Mouse (Mus musculus): Measurements from ENCODE around the gene Cntrob. TPM values are rescaled to one million over a fixed set of nuclear protein-coding genes. Genes with fewer than 3 reads are reported as not detected.

The Cntrob gene
- polyA plus RNA-seq, 1 experiment, result 9.2 TPM

- Histone ChIP-seq H3K4me3 (ENCODE audit: extremely low read depth, insufficient read depth, insufficient read length) (no peak overlapping the region), H3K27me3 (ENCODE audit: control insufficient read depth, insufficient read depth, low read length) (no peaks in the 10 kb centered on the region), H3K4me1 (ENCODE audit: control insufficient read depth, insufficient read depth, insufficient read length) (no peaks in the 10 kb centered on the region), H3K27ac (ENCODE audit: insufficient read depth, low read length) (no peak overlapping the region), H3K36me3 (ENCODE audit: control insufficient read depth, insufficient read depth, low read length) (no peaks in the 10 kb centered on the region)
- 43% methylated on average over 9 of the region's 9 CpGs for WGBS
- DNase-seq (ENCODE audit: low read depth in 1 of 2, low spot score in 2 of 2), result no peak
- TF ChIP-seq CTCF (IDR thresholded peaks at IDR 0.05; ENCODE audit: extremely low read depth, insufficient read depth, insufficient read length, insufficient replicate concordance), result no peak
These were observed 70.4 kb downstream of the Cntrob start for GRCm38 (mm10) chr11:69253131-69253530.

GRCm38 (mm10) chr11:69251953-69252352 lies 71.6 kb downstream of the Cntrob start:
- Histone ChIP-seq H3K27ac (ENCODE audit: insufficient read depth, low read length) (no peak overlapping the region), H3K36me3 (ENCODE audit: control insufficient read depth, insufficient read depth, low read length) (no peaks in the 10 kb centered on the region), H3K4me3 (ENCODE audit: extremely low read depth, insufficient read depth, insufficient read length) (no peak overlapping the region), H3K27me3 (ENCODE audit: control insufficient read depth, insufficient read depth, low read length) (no peaks in the 10 kb centered on the region), H3K4me1 (ENCODE audit: control insufficient read depth, insufficient read depth, insufficient read length) (no peaks in the 10 kb centered on the region)
- TF ChIP-seq CTCF (IDR thresholded peaks at IDR 0.05; ENCODE audit: extremely low read depth, insufficient read depth, insufficient read length, insufficient replicate concordance), result no peak
- TF ChIP-seq POLR2A (IDR thresholded peaks at IDR 0.05; ENCODE audit: low read depth, low read length), result no peak
- no peak for DNase-seq (ENCODE audit: low read depth in 1 of 2, low spot score in 2 of 2)
- 92% methylated on average over 7 of the region's 7 CpGs for WGBS

GRCm38 (mm10) chr11:69251135-69251842 lies 72.3 kb downstream of the Cntrob start:
- no peak for TF ChIP-seq POLR2A (IDR thresholded peaks at IDR 0.05; ENCODE audit: low read depth, low read length)
- TF ChIP-seq CTCF (IDR thresholded peaks at IDR 0.05; ENCODE audit: extremely low read depth, insufficient read depth, insufficient read length, insufficient replicate concordance), result peak; percentile 50; the same call in 1 of the 2 replicates
- no peaks in the 10 kb centered on the region for H3K27me3 ChIP-seq (ENCODE audit: control insufficient read depth, insufficient read depth, low read length)
- H3K36me3 ChIP-seq (ENCODE audit: control insufficient read depth, insufficient read depth, low read length), result no peaks in the 10 kb centered on the region
- H3K4me1 ChIP-seq (ENCODE audit: control insufficient read depth, insufficient read depth, insufficient read length), result no peaks in the 10 kb centered on the region
- no peak overlapping the region for H3K27ac ChIP-seq (ENCODE audit: insufficient read depth, low read length)
- no peak for DNase-seq (ENCODE audit: low read depth in 1 of 2, low spot score in 2 of 2)
- WGBS, result 68% methylated on average over 14 of the region's 14 CpGs
- no peak overlapping the region for H3K4me3 ChIP-seq (ENCODE audit: extremely low read depth, insufficient read depth, insufficient read length)

- no peak for TF ChIP-seq POLR2A (IDR thresholded peaks at IDR 0.05; ENCODE audit: low read depth, low read length)
- no peak for TF ChIP-seq CTCF (IDR thresholded peaks at IDR 0.05; ENCODE audit: extremely low read depth, insufficient read depth, insufficient read length, insufficient replicate concordance)
- Histone ChIP-seq H3K36me3 (ENCODE audit: control insufficient read depth, insufficient read depth, low read length) (no peaks in the 10 kb centered on the region), H3K27me3 (ENCODE audit: control insufficient read depth, insufficient read depth, low read length) (no peaks in the 10 kb centered on the region), H3K27ac (ENCODE audit: insufficient read depth, low read length) (no peak overlapping the region), H3K4me1 (ENCODE audit: control insufficient read depth, insufficient read depth, insufficient read length) (no peaks in the 10 kb centered on the region), H3K4me3 (ENCODE audit: extremely low read depth, insufficient read depth, insufficient read length) (no peak overlapping the region)
- no peak for DNase-seq (ENCODE audit: low read depth in 1 of 2, low spot score in 2 of 2)
- 76% methylated on average over 5 of the region's 5 CpGs for WGBS
These were observed 73.5 kb downstream of the Cntrob start for GRCm38 (mm10) chr11:69250106-69250505.

Other genes starting within 250 kb of the Cntrob start
- gene Vamp2, start 235.3 kb downstream of the Cntrob start, polyA plus RNA-seq (2012; rRNA removed), result 94.2 and 95.7 TPM in 2 replicates
- 23.3 and 25.7 TPM in 2 replicates for gene Per1, start 228.6 kb downstream of the Cntrob start, polyA plus RNA-seq (2012; rRNA removed)
- gene Hes7, start 203.4 kb downstream of the Cntrob start, polyA plus RNA-seq (2012; rRNA removed), result 0.44 and 0.55 TPM in 2 replicates
- gene 9130213A22Rik, start 201.2 kb downstream of the Cntrob start, polyA plus RNA-seq (2012; rRNA removed), result 0.40 and 0.69 TPM in 2 replicates
- gene Aloxe3, start 197.9 kb downstream of the Cntrob start, polyA plus RNA-seq (2012; rRNA removed), result 0.20 and 2.8 TPM in 2 replicates
- gene Alox12b, start 166.8 kb downstream of the Cntrob start, polyA plus RNA-seq (2012; rRNA removed), result not detected in 2 replicates
- gene Alox8, start 125.9 kb downstream of the Cntrob start, polyA plus RNA-seq (2012; rRNA removed), result 0.12 and 0.18 TPM in 2 replicates
- gene Gucy2e, start 86.7 kb downstream of the Cntrob start, polyA plus RNA-seq (2012; rRNA removed), result 0.02 and 0.04 TPM in 2 replicates
- gene Trappc1, start 205 bp upstream of the Cntrob start, polyA plus RNA-seq (2012; rRNA removed), result 21.2 and 28.6 TPM in 2 replicates
- gene Kcnab3, start 2.5 kb upstream of the Cntrob start, polyA plus RNA-seq (2012; rRNA removed), result 0.92 and 1.2 TPM in 2 replicates
- 0.47 and 0.86 TPM in 2 replicates for gene Rnf227, start 16.7 kb upstream of the Cntrob start, polyA plus RNA-seq (2012; rRNA removed)
- gene Chd3, start 45.6 kb upstream of the Cntrob start, polyA plus RNA-seq (2012; rRNA removed), result 146 and 160 TPM in 2 replicates
- gene Naa38, start 71.7 kb upstream of the Cntrob start, polyA plus RNA-seq (2012; rRNA removed), result 82.3 and 105 TPM in 2 replicates
- 9.5 and 11.1 TPM in 2 replicates for gene Cyb5d1, start 71.9 kb upstream of the Cntrob start, polyA plus RNA-seq (2012; rRNA removed)
- 14.3 and 20.5 TPM in 2 replicates for gene Tmem88, start 74.5 kb upstream of the Cntrob start, polyA plus RNA-seq (2012; rRNA removed)
- 15.8 and 17.0 TPM in 2 replicates for gene Kdm6b, start 89.9 kb upstream of the Cntrob start, polyA plus RNA-seq (2012; rRNA removed)
- gene Dnah2, start 225.3 kb upstream of the Cntrob start, polyA plus RNA-seq (2012; rRNA removed), result 0.29 and 0.31 TPM in 2 replicates
- gene Efnb3, start 236.4 kb upstream of the Cntrob start, polyA plus RNA-seq (2012; rRNA removed), result 1.1 and 1.2 TPM in 2 replicates

Measured in spleen, adult 2 months (tissue).